Mouse (Mus musculus) frontal cortex, postnatal 14 days (tissue): Measurements from ENCODE around the gene Samd4.
A peak's percentile ranks its signal among the peaks of the same experiment; 100 is the strongest.

Experiments
- DNase-seq, 2 experiments: peaks; one replicate each; pipeline ENCODE4 v3.0.0; 2022; ENCODE audit warnings: low spot score in 2 of 2

The Samd4 gene

DNA sequence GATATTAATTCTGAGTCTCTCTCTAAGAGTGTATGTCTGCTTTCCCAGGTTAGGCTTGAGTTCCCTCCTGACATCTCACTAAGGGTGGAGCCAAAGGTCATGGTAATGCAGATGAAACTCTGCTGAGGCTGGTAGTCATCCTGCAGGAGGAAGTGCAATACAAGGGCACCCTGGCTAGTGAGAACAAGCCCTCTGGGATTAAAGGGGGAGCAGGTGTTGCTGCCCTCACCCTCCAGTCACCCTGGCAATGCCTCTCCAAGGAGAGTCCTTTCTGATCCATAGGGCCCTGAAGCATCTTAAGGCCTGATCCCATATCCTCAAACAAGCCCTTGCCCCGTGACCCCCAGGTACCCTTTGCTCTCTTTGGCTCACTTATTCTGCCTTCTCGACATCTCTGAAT is 72.5 kb downstream of the Samd4 start:
- DNase-seq: no peak

DNA sequence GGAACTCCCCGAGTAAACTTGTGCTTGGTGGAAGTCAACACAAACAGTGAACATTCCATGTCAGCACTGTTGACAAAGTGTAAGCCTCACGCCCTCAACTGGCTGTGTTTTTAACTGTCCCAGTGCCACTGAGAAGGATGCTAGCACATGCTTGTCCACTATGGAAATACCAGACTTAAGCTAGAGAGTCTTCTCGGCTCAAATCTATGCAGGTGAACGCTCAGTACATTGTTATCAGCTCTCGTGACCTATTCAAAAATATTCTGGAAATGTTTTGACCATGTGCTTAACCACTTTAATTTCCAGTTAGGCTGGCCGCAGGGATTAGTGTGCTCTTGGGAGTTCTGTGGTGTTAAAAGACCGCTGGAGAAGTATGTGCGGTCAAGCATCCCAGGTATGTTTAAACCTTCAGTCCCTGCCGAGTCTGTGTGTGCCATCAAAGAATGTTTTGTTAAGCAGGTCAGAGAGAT is 73.0 kb downstream of the Samd4 start:
- no peak for DNase-seq

DNA sequence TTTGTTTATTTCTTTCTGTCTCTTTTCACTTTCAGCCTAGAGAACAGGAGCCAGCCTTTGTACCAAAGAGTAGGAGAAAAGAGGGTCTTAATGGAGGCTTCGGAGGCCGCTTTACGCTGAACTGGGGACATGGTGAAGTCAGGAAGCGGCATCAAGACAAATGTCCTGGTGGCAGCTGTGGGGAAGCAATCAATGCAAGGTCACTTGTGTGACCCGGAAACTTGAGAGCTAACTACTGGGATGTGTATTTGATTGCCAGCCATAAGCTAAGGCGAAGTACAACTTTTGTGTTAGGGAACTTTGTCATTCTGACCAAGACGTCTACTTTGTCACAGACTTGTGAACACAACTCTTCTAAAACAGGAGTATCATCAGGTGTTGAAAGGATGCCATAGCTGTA is 73.5 kb downstream of the Samd4 start:
- DNase-seq: no peak

DNA sequence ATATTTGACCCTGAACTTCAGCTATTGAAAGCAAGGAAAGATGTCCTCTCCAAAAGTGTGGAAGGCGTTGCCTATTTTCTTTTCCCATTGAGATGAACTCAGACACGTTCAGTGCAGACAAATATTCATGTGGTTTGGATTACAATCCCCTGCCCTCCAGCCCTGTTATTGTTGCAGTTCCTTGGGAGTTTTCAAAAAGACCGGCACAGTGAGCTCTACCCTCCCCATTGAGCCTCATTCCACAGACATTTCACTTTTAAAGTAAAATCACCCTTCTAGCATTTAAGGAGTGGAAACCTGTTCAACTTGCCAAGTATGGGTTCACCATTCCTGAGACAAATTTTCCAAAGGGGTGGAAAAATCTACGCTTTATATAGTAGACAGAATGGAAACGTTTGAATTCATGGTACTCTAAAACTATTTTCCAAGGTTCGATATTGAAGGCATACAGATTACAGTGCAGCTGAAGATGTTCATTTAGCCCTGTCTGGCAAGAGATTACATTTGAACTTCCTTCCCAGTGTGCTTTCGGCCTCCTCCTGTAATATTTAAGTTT is 76.6 kb downstream of the Samd4 start:
- DNase-seq: no peak

DNA sequence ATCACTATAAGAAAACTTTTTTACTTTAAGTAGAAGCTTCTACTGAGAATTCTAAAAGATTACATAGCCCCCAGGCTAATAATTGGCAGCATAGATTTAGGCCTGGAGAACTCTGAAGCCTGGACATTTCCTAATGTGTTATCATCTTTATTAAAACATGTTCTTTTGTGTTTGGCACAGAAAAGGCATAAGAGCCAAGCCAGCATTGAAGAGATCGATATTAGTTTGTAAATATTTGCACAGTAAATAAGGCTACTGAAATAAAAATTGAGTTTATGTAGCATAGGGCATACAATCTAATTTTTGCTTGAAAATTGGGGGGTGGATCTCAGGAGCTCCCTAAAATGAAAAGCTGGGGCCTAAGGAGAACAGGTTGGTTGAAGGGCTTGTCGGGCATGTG is 77.2 kb downstream of the Samd4 start:
- DNase-seq: no peak

DNA sequence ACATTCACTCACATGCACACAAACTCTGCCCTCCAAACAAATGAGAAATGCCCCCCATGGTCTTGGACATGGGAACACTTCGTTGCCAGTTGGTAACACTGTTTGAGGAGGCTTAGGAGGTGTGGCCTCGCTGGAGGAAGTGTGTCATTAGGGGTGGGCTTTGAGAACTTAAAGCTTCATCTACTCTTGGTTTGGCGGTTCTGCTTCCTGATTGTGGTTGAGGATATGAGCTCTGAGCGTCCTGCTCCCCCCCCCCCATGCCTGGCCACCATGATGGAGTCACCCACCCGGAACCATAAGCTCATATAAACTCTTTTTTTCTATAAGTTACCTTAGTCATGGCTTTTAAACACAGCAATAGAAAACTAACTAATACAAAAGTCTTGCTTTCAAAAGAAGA is 80.2 kb downstream of the Samd4 start:
- DNase-seq: no peak

DNA sequence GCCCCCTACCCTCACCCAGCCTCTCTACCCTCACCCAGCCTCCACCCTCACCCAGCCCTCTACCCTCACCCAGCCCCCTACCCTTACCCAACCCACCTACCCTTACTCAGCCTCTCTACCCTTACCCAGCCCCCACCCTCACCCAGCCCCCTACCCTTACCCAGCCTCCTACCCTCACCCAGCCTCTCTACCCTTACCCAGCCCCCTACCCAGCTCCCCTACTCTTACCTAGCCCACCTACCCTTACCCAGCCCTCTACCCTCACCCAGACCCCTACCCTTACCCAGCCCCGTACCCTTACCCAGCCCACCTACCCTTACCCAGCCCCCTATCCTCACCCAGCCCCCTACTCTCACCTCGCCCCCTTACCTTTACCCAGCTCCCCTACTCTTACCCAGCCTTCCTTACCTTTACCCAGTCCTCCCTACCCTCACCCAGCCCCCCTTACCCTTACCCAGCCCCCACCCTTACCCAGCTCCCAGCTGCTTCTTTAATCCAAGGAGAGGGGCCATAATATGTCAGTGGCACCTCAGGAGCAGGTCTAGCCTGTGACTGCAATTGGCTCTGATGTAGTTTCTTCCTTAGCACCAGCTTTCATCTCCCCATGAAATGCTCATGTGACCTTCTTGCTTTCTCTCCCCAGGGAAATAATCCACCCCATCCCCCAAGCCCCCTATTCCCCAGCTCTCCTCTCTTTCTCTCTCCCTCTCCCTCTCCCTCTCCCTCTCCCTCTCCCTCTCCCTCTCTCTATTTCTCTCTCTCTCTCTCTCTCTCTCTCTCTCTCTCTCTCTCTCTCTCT is 81.6 kb downstream of the Samd4 start:
- no peak for DNase-seq

DNA sequence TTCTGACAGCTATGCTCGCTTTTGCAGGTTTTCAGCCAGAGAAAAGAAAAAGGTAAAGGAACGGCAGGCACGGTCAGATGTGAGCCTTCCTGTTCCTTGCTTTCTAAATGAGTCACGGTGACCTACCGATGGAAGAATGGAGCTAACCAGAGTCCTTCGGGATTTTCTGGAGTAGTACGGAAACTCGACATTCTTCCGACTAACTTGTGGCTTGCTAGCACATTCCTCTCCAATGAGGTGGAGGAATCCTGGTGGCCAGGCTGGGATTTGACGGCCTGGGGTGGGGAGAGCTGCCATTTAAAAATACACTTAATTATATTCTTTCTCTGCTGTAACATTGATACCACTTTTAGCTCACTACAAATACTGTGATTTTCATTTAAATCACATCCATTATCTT is 83.6 kb downstream of the Samd4 start:
- DNase-seq: no peak

DNA sequence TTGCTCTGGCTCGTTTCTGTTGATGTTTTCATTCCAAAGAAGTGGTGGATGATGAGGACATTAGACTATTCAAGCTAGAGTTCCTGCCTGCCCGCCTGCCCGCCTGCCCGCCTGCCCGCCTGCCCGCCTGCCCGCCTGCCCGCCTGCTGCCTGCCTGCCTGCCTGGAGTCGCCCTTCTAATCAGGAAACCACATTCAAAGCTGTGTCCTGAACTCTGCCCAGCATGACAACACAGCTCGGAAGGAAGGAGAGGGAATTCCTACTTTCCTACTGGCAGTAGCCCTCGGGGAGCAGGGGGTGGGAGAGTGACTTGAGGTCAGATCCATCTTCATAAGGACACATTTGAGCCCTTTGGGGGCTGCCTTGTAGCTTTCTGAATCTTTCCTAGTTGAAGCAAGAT is 85.4 kb downstream of the Samd4 start:
- no peak for DNase-seq

DNA sequence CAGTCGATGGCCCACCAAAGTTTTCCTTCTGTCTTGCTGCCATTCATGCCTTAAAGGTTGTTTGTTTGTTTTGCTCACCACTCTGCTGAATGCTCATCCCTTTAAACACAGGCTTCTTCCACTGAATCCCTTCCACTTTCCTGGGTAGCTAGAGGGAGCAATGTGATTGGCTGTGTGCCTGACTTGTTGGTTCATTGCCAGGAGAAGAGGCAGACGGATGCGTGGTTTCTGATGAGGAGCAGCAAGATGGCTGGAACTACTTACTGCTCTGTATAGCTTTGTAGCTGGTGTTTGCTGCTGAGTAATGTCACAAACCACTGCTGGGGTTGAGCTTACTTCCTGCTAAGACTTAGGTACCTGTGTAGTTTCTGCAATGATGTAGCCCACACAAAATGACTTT is 88.0 kb downstream of the Samd4 start:
- peak; percentile 23 to 33 for DNase-seq

DNA sequence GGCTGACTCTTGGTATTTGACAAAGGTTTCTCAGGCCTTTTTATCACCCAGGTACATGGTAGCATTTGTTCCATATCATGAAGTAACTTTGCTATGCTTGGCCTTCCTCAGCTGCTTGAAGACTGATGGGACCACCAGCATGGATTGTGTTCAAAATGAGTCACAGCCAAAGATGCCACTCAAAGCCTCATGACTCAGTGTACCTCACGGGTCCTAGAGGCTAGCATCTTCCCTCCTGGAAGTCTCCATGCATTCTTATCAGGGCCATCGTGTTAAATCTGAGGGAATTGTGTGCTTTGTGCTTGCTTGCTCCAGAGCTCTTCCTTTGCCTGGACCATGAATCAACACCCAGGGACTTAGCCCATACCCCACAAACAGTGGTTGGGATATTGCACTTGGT is 89.1 kb downstream of the Samd4 start:
- no peak for DNase-seq

DNA sequence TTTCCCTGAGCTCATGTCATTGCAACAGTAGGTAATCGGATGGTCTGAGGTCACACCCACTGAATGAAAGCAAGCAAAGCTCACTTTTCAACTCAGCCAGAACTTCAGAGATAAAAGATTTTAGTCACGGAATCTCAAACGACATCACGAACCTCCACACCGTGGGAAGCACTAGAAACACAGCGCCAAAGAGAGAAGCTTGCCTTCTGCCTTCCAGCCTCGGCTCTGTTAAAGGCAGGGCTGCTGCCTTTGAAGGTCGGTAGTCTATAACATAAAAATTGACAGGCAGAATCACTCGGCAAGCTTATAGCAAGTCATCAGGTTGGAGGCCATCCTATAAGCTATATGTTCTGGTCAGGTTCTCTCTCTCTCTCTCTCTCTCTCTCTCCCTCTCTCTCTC is 92.2 kb downstream of the Samd4 start:
- DNase-seq: no peak

DNA sequence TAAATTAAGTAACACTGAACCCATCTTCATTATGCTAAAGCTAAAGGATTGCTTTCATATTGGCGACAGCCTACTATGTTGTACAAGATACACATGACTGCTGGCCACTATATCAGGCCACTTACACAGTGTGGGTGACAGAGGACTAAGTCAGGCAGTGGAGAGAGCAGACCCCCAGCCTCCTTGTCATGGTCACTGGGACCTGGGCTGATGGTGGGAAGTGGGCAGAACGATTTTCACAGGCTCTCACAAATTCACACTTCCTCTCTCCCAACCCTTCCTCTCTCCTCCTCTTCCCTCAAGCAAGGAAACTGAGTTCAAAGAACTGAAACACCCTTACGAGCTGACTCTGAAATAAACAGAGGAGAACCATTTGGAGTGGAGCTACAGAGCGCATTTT is 93.3 kb downstream of the Samd4 start:
- no peak for DNase-seq

DNA sequence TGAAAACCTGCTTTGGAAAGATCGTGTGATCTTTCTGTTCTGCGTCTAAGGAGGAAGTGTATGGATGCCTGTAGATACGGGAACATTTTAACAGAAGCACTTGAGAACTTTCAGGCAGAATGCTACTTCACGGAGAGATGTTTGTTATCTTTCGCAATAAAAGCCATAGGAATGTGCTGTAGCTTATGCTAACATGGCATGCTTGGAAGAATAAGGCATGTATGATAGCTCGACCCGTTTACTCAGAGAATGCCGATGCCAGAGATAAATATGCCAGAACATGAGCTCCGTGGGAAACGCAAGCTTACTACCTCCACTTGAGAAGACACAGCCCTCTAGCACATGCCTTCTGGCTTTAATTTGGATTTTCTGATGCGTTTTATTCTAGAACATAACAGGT is 94.1 kb downstream of the Samd4 start:
- DNase-seq: no peak

DNA sequence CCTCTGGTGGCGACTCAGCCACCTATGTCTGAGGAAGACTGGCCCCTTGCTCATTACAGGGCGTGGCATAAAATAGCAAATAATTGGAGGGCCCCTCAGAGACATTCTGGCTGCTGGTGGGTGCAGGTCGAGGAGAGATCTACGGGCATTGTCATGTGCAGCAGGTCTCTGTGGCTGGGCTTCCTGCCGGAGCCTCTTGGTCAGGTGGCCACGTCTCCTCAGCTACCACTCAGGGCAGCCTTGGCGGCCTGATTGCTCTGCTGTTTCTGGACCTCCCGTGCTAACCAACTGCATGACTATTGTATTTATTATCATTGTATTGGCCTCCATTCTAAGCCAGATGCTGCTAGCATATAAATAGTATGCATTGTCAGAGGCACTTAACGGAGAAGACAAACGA is 95.0 kb downstream of the Samd4 start:
- DNase-seq: no peak

DNA sequence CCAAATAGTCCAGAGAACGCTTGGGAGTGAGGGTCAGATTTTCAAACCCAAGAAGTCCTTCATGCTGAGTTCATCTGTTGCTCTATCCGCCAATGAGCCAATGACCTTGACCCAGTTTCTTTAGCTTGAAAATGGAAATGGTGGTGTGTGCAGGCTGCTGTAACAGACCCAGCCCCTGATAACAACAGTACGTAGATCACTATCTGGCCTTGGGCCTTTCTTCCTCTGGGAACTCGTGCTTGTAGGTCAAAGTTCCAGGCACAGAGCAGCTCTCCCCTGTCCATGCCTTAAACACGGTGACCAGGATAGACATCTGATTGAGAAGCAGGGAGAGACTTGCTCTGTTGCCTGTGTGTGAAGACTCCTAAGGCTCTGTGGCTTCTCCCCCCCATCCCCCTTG is 96.5 kb downstream of the Samd4 start:
- DNase-seq: no peak

DNA sequence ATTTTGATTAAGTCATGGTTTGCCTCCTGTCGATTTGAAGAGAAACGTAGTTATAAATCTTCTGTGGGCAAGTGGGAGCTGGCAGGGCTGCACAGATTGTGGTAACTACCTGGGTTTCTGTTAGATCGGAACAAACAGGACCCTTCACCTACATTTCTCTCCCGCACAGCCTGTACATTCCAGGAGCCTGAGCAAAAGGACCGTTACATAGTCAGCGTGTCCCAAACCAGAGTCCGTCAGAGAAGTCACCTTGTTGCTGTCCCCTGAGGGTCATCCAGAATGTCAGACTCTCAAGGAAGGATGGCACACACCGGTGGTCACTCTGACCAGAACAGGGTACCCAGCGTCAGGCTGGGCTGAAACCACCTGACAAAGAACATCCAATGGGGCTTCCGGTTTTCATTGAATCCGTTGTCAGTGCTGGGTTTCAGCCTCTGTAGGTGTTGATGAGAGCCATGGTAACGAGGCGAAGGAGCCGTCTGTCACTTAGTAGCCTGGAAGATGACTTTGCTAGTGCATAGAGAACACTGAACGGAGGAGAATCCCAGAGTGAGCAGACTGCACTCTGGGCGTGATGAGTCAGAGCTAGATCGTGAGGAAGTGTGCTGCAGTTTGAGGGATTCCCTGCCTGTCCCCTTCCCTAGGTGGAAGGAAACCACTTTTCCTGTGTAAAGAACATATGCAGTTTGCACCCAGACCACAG is 98.2 kb downstream of the Samd4 start:
- peak; percentile 37 to 45 for DNase-seq

DNA sequence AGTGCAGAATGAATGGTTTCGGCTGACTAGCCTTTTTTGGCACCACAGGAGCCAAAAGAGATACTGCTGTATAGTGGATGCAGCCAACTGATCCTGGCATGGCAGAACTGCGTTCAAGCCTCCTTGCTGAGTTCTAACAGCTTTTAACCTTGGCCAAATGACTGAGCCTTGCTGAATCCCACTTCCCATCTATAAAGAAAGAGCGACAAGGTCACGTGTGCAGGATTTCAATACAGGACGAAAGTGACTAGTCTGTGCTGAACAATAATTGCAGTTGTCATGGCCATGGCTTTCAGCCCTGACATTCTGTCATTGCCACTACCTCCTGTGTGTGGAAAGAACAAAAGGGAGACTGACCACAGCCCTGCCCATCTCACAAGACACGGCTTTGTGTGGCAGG is 99.5 kb downstream of the Samd4 start:
- no peak for DNase-seq

DNA sequence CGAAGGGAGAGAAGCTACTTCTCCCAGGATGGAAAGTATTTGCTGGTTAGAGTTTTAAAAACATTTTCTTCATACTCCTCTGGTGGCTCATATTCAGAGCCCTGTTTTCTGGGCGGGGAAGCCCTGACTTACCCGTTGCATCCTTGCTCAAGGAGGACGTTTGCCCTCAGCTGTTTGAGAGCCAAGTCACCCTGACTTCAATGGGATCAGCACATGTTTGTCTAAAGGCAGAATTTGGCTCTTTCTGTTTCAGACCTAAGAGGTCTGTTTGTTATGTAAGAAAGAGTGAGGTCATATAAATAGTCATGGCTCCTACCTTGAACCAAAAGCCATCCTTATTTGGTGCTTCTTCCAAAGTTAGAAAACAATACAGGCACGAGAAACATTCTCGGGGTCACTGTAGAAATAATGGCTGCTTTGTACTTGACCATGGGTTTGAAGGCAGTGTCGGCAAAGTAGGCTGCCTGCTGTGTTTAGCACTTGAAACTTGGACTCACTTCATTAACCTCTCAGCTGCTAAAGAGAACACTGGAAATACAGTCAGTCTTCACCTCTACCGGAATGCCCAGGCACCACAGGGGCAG is 102.0 kb downstream of the Samd4 start:
- DNase-seq: no peak

DNA sequence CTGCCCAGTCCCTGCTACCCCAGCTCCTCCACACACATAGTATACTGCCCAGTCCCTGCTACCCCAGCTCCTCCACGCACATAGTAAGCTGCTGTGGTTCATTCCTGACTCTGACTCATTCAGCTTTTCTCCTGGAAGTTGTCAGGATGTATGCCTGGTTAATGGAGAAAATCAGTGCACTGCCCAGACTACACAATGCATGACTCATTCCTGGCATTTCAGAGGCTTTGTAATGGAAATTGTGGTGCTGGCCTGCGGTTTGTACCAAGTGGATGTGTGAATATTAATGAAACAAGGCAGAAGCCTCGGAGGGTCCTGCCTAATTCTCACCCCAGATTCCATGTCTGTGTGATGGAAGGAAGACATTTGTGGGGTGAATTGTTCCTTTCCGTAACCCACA is 107.0 kb downstream of the Samd4 start:
- no peak for DNase-seq

DNA sequence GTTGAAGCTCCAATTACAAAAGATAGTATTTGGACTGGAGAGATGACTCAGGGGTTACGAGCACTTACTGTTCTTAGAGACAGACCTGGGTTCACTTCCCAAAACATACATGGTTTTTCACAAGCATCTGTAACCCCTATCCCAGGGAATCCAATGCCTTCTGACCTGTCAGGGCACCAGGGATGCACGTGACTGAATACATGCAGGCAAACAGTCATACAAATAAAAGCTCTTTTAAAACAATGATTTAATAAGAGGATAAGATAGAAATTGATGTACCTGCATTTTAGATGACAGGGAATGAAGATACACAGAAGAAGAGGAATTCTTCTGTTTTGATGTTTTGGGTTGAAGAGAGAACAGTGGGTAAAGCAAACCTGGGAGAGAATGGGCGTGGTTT is 107.8 kb downstream of the Samd4 start:
- DNase-seq: no peak

DNA sequence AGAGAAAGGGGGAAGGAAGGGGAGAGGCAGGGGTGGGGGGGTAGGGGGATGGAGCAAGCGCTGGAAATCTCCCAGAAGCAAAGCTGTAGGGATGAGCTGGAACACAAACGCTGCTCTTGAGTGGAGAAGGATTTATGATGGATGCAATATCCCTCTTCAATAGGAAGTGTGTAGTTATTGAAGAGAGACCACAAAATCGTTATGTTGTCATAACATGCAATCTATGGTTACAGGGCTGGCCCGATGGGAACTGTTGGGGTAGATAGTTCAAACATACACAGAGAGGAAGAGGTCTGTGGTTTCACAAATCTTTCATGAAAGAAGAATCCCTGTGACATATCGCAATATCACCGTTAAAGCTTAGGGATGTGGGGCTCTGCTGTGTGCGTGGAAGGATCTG is 112.0 kb downstream of the Samd4 start:
- DNase-seq: no peak
